Mouse (Mus musculus): ENCODE measurements around the gene Ttc5.
"Not testable (repeated sequence)": the region's sequence is repeated elsewhere in the genome, so short reads cannot be mapped to it uniquely, and the experiment has no call there.

Ttc5 gene

GRCm38 (mm10) chr14:50785251-50785637, at the start of gene Ttc5:
Gene Ttc5 (minus strand): TSS chr14:50785519.
- peak; percentile 94 for DNase-seq (ENCODE audit: low spot score)

GRCm38 (mm10) chr14:50834435-50834834, 49.1 kb upstream of the Ttc5 start:
- no peak for DNase-seq (ENCODE audit: low spot score)

- DNase-seq (ENCODE audit: low spot score): no peak
Observed at GRCm38 (mm10) chr14:50833964-50834363, 48.6 kb upstream of the Ttc5 start.

- no peak for DNase-seq (ENCODE audit: low spot score)
Observed at GRCm38 (mm10) chr14:50829878-50830277, 44.6 kb upstream of the Ttc5 start.

GRCm38 (mm10) chr14:50826579-50826978, 41.3 kb upstream of the Ttc5 start:
- DNase-seq (ENCODE audit: low spot score): no peak

- no peak for DNase-seq (ENCODE audit: low spot score)
Observed at GRCm38 (mm10) chr14:50824219-50824618, 38.9 kb upstream of the Ttc5 start.

- no peak for DNase-seq (ENCODE audit: low spot score)
Observed at GRCm38 (mm10) chr14:50823240-50823639, 37.9 kb upstream of the Ttc5 start.

GRCm38 (mm10) chr14:50813060-50813459, 27.7 kb upstream of the Ttc5 start:
- no peak for DNase-seq (ENCODE audit: low spot score)

GRCm38 (mm10) chr14:50807487-50808072, 22.3 kb upstream of the Ttc5 start, which contains the start of the genes Ccnb1ip1 and Parp2:
Gene Ccnb1ip1 (minus strand): TSS chr14:50807732.
Gene Parp2 (plus strand): TSS chr14:50807841.
- DNase-seq (ENCODE audit: low spot score): peak; percentile 100

GRCm38 (mm10) chr14:50806469-50806868, 21.1 kb upstream of the Ttc5 start:
- DNase-seq (ENCODE audit: low spot score): not testable (repeated sequence)

- peak; percentile 11 for DNase-seq (ENCODE audit: low spot score)
Observed at GRCm38 (mm10) chr14:50804683-50805082, 19.4 kb upstream of the Ttc5 start.

GRCm38 (mm10) chr14:50802843-50803562, 17.7 kb upstream of the Ttc5 start:
- peak; percentile 49 for DNase-seq (ENCODE audit: low spot score)

- no peak for DNase-seq (ENCODE audit: low spot score)
Observed at GRCm38 (mm10) chr14:50802441-50802840, 17.1 kb upstream of the Ttc5 start.

- DNase-seq (ENCODE audit: low spot score): peak; percentile 84
Observed at GRCm38 (mm10) chr14:50799502-50800259, 14.4 kb upstream of the Ttc5 start.

GRCm38 (mm10) chr14:50798512-50798911, 13.2 kb upstream of the Ttc5 start:
- DNase-seq (ENCODE audit: low spot score): no peak

GRCm38 (mm10) chr14:50796464-50796863, 11.1 kb upstream of the Ttc5 start:
- no peak for DNase-seq (ENCODE audit: low spot score)

- no peak for DNase-seq (ENCODE audit: low spot score)
Observed at GRCm38 (mm10) chr14:50795965-50796364, 10.6 kb upstream of the Ttc5 start.

- no peak for DNase-seq (ENCODE audit: low spot score)
Observed at GRCm38 (mm10) chr14:50795261-50795935, 10.1 kb upstream of the Ttc5 start.

- DNase-seq (ENCODE audit: low spot score): peak; percentile 60
Observed at GRCm38 (mm10) chr14:50788157-50788556, 2.8 kb upstream of the Ttc5 start.

GRCm38 (mm10) chr14:50784391-50785250, 698 bp downstream of the Ttc5 start:
- peak; percentile 45 for DNase-seq (ENCODE audit: low spot score)

- no peak for DNase-seq (ENCODE audit: low spot score)
Observed at GRCm38 (mm10) chr14:50782166-50782565, 3.2 kb downstream of the Ttc5 start.

All from retina, embryonic 14.5 days (tissue).